Mouse (Mus musculus) intestine, embryonic 15.5 days (tissue): ENCODE results near the gene Tnip1. TPM values are rescaled to one million over a fixed set of nuclear protein-coding genes. Genes with fewer than 3 reads are reported as not detected.
A peak's percentile ranks its signal among the peaks of the same experiment; 100 is the strongest.

Source experiments
- ATAC-seq: fragments of 200-750 bp; cut with Nextera tagmentation; 2 replicates; pipeline ENCODE4 v1.8.0; 2017; ENCODE audit warnings: moderate TSS enrichment, moderate library complexity
- H3K27ac ChIP-seq: fragments of 300-500 bp; sonication (generic); 2 replicates; pipeline ENCODE4 v1.5.1; 2015; ENCODE audit warnings: mild to moderate bottlenecking, inconsistent platforms
- H3K27me3 ChIP-seq: fragments of 300-500 bp; sonication (generic); replicated peaks from 2 replicates; pipeline ENCODE4 v1.6.1; 2015; ENCODE audit warnings: inconsistent platforms
- H3K36me3 ChIP-seq: fragments of 300-500 bp; sonication (generic); 2 replicates; pipeline ENCODE4 v1.6.1; 2015; ENCODE audit warnings: inconsistent platforms
- H3K4me1 ChIP-seq: fragments of 300-500 bp; sonication (generic); replicated peaks from 2 replicates; pipeline ENCODE4 v1.6.1; 2015; ENCODE audit warnings: inconsistent platforms
- H3K4me2 ChIP-seq: fragments of 300-500 bp; sonication (generic); replicated peaks from 2 replicates; pipeline ENCODE4 v1.6.1; 2015; ENCODE audit warnings: mild to moderate bottlenecking, inconsistent platforms
- H3K4me3 ChIP-seq: fragments of 300-500 bp; sonication (generic); replicated peaks from 2 replicates; pipeline ENCODE4 v1.5.1; 2015; ENCODE audit warnings: inconsistent platforms
- H3K9ac ChIP-seq: fragments of 300-500 bp; sonication (generic); 2 replicates; pipeline ENCODE4 v1.6.1; 2015; ENCODE audit warnings: inconsistent platforms
- H3K9me3 ChIP-seq: fragments of 300-500 bp; sonication (generic); 2 replicates; pipeline ENCODE4 v1.6.1; 2016; ENCODE audit warnings: inconsistent platforms
- WGBS: fragments of 180-500 bp; shearing (Covaris S2); methylation state at CpG from one replicate; pipeline ENCODE4 v1.1.7; 2015; 5-methylcytosine and 5-hydroxymethylcytosine counted together
- polyA plus RNA-seq: library from polyadenylated mRNA; unstranded; fragments of >200 nt; fragmentation: Nextera tagmentation; extraction: Ambion mirVana; gene quantifications from 2 replicates; pipeline ENCODE4 v1.2.1, GENCODE M21; 2015

The Tnip1 gene
- polyA plus RNA-seq, 1 experiment from 2014 or later, result 22.7 TPM

DNA sequence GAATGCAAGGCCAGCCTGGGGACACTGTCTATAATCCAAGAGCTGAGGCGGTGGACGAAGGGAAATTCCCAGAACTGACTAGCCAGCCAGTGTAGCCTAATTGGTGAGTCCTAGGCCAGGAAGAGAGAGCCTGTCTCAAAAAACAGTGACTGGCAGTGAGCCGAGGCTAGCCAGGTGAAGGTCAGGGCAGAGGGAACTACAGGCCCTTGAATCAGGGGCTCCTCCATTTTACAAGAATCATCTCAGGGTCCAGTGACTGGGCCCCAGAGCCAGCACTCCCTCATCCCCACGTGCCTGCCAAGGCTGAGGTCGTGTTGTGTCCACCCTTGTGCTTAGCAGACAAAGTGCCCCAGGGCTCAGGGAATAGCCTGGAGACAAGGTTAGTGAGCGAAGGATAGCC is 12.0 kb downstream of the Tnip1 start:
- Histone ChIP-seq H3K27me3 (no peaks in the 10 kb centered on the region), H3K27ac (no peak overlapping the region), H3K4me1 (0 out of 2 replicates have a peak, but pooled peaks cover 5% of the 10 kb centered on the region), H3K4me2 (no peak overlapping the region), H3K36me3 (no peaks in the 10 kb centered on the region), H3K9me3 (no peaks in the 10 kb centered on the region), H3K9ac (no peak overlapping the region), H3K4me3 (no peak overlapping the region)
- WGBS, result 81% methylated on average over 6 of the region's 6 CpGs
- ATAC-seq, result no peak

DNA sequence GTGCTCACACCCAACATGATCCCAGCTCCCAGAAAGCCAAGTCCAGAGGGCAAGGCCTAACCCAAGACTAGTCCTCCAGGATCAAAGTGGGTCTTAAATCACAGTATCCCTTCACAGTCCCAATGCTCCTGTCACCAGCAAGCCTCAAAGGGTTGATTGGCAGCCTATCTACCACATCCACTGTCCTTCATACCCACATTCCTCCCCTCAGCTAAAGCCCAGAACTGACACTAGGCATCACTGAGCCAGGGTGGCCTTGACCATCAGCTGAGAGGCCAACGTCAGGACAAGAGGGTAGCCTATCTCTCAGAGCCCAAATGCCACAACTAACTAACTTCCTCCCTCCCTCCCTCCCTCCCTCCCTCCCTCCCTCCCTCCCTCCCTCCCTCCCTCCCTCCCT is 13.0 kb downstream of the Tnip1 start:
- Histone ChIP-seq H3K4me2 (no peak overlapping the region), H3K4me1 (peaks cover 5% of the 10 kb centered on the region; the same call in 1 of the 2 replicates), H3K27ac (no peak overlapping the region), H3K9me3 (no peaks in the 10 kb centered on the region), H3K9ac (no peak overlapping the region), H3K4me3 (no peak overlapping the region), H3K27me3 (no peaks in the 10 kb centered on the region), H3K36me3 (no peaks in the 10 kb centered on the region)
- ATAC-seq, result no peak
- 63% methylated on average over 1 of the region's 1 CpGs for WGBS

DNA sequence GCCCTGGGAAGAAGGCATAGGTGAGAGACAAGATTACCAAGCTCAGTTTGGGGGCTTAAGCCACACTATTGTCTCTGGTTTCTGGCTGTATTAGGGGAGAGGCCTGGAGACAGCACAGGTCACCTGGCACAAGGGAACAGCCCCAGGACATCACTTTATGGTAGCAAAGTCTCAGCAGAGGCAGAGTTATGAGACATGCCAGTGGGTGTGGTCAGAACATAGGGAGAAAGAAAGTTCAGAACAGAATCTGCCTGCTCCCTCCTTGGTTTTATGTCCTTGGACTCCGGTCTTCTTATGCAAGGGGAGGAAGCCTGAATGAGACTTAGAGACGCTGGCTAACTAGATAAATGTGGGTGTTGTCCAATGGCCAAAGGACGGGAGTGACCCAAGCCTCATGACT is 18.0 kb downstream of the Tnip1 start:
- Histone ChIP-seq H3K4me3 (no peak overlapping the region), H3K9ac (no peak overlapping the region), H3K9me3 (no peaks in the 10 kb centered on the region), H3K27ac (peak overlapping the region; percentile 52), H3K4me2 (no peak overlapping the region), H3K27me3 (no peaks in the 10 kb centered on the region), H3K4me1 (peaks cover 3% of the 10 kb centered on the region), H3K36me3 (no peaks in the 10 kb centered on the region)
- whole genome bisulfite sequencing, result 61% methylated on average over 3 of the region's 3 CpGs
- peak; percentile 87 for ATAC-seq

DNA sequence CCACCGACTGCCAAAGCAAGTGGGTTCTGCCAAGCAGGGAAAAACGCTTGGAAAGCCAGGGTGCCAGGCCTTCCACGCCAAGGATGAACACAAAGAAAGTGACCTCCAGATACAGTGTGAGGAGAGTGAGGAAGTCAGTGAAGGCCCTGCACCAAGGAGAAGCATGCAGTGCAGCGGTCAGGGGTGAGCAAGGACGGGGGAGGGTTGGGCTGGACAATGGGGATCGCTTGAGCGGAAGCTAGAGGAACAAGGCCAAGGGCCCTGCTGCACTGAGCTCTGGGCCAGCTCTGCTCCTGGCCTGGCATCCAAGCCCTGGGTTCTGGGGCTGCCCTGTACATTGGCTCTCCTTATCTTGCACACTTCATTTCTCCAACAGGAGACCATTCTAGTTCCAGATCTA is 22.7 kb downstream of the Tnip1 start:
- Histone ChIP-seq H3K4me1 (peaks cover 15% of the 10 kb centered on the region), H3K9ac (no peak overlapping the region), H3K27ac (no peak overlapping the region), H3K4me3 (no peak overlapping the region), H3K9me3 (no peaks in the 10 kb centered on the region), H3K27me3 (no peaks in the 10 kb centered on the region), H3K4me2 (no peak overlapping the region), H3K36me3 (0 out of 2 replicates have a peak, but pooled peaks cover 6% of the 10 kb centered on the region)
- no peak for ATAC-seq
- WGBS, result 82% methylated on average over 7 of the region's 7 CpGs

DNA sequence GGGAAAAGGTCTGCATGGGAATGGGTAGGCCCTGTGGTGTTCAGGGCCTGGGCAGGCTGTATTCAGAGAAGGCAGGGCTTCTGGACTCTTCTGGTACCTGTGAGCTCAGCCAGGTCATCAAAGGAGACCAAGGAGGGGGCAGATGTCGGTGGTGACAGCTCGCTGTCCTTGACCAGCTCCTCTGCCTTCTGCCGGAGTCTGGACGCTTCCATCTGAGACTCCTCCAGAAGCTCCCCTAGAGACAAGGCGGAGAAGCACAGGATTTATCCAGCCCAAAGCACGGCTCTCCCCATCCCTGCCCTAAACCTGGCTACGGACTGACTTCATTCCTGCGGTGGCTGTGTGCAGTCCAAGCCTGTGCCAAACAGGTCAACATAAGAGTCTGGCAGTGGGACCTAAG is 23.2 kb downstream of the Tnip1 start:
- no peak overlapping the region for H3K4me3 ChIP-seq
- H3K36me3 ChIP-seq, result 0 out of 2 replicates have a peak, but pooled peaks cover 6% of the 10 kb centered on the region
- H3K27ac ChIP-seq, result 0 out of 2 replicates have a peak overlapping the region, but pooled peaks have one; percentile 13
- no peaks in the 10 kb centered on the region for H3K9me3 ChIP-seq
- H3K4me1 ChIP-seq, result peaks cover 17% of the 10 kb centered on the region
- no peak overlapping the region for H3K4me2 ChIP-seq
- WGBS, result 85% methylated on average over 8 of the region's 8 CpGs
- no peak for ATAC-seq
- no peak overlapping the region for H3K9ac ChIP-seq
- no peaks in the 10 kb centered on the region for H3K27me3 ChIP-seq

DNA sequence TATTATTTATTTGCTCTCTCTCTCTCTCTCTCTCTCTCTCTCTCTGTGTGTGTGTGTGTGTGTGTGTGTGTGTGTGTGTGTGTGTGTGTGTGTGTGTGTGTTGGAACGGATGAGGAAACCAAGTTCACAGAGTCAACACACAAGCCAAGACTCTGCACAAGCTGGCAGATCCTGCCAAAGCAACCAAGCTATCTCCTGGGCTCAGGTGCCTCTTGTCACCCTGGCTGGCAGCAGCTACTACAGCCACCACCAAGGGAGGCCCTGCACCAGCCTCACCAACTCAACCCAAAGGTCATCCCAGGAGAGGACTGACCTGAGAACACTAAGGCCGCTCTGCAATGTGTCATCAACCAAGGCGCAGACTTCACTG is 26.0 kb downstream of the Tnip1 start:
- H3K36me3 ChIP-seq, result peaks cover 14% of the 10 kb centered on the region
- H3K27ac ChIP-seq, result peak overlapping the region; percentile 66; the same call in 1 of the 2 replicates
- no peaks in the 10 kb centered on the region for H3K9me3 ChIP-seq
- H3K4me3 ChIP-seq, result no peak overlapping the region
- H3K9ac ChIP-seq, result no peak overlapping the region
- no peak overlapping the region for H3K4me2 ChIP-seq
- H3K27me3 ChIP-seq, result no peaks in the 10 kb centered on the region
- WGBS, result 68% methylated on average over 3 of the region's 3 CpGs
- peaks cover 14% of the 10 kb centered on the region for H3K4me1 ChIP-seq
- ATAC-seq, result peak; percentile 29

DNA sequence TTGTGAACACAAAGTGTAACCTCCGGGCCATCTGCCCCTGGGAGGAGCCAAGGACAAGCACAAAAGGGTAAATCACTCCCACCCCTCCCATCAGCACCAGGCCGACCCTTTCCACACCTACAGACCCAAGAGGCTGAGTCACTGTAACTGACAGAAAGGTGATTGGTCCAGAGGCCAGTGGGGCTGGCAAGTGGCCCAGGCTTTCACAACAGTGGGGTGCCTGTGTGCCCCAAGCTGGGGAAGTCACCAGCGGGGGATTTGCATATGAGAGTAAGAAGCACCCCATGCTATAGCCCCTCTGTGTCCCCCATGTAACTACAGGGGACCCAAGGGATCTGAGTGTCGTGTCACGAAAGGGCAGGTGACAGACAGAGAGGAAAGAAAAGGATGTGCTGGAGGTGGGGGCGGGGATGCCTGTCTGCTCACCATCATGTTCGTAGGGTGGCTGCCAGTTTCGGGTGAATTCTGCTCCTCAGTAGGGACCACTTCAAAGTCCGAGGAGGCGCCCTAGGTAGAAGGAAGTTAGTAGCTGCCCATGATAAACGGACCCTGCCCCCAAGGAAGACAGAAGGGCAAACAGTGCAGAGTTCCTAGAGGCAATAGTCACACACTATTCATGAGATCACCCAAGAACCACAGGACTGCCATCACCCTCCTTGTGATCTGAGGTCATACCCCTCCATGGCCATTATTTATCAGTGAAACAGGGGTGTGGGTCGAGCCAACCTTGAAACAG is 26.5 kb downstream of the Tnip1 start:
- H3K27ac ChIP-seq, result peak overlapping the region; percentile 77
- WGBS, result 30% methylated on average over 12 of the region's 12 CpGs
- H3K4me3 ChIP-seq, result no peak overlapping the region
- no peaks in the 10 kb centered on the region for H3K27me3 ChIP-seq
- H3K36me3 ChIP-seq, result peaks cover 14% of the 10 kb centered on the region
- no peak overlapping the region; the same call in 1 of the 2 replicates for H3K4me2 ChIP-seq
- H3K9ac ChIP-seq, result no peak overlapping the region
- H3K4me1 ChIP-seq, result peaks cover 14% of the 10 kb centered on the region
- peak; percentile 87 for ATAC-seq
- no peaks in the 10 kb centered on the region for H3K9me3 ChIP-seq

DNA sequence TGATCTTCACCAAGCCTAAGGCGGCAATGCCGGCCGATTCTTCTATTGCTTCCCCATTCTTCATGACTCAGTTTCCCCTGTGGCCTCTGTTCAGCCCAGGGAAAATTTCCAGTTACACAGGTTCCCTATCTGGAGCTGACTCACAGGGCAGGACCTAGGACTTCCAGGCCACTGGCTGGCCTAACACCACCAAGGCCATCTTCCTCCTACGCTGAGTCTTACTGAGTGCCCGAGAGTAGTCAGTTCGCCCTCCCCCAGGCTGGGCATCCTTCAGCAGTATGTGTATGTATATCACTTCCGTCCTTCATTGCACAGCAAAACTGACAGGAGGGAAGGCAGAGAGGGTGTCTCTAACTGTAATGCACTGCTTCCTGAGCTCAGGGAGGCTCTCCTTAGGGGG is 28.5 kb downstream of the Tnip1 start:
- ATAC-seq, result no peak
- Histone ChIP-seq H3K27me3 (no peaks in the 10 kb centered on the region), H3K9ac (no peak overlapping the region), H3K4me3 (no peak overlapping the region), H3K4me1 (peaks cover 13% of the 10 kb centered on the region), H3K4me2 (no peak overlapping the region), H3K36me3 (peaks cover 22% of the 10 kb centered on the region), H3K9me3 (no peaks in the 10 kb centered on the region), H3K27ac (no peak overlapping the region)
- 92% methylated on average over 7 of the region's 7 CpGs for WGBS

DNA sequence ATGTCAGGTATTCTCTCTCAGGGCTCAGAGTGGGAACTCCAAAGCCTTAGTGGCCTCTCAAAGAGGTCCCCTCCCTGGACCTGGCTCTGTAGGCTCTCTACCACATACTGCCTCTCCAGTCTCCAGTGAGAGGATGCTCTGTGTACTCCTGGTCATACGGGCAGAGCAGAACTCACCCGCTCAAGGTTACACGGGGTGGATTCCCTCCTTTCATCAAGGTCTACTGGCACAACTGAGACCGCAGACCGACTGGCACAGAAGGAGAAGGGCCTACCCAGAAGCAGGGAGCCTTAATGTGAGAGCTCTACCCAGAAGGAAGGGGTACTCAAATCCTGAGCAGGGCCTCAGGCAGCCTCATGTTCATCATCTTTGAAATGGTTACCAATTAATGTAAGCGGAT is 30.2 kb downstream of the Tnip1 start:
- no peaks in the 10 kb centered on the region for H3K9me3 ChIP-seq
- no peak for ATAC-seq
- no peak overlapping the region for H3K27ac ChIP-seq
- H3K27me3 ChIP-seq, result no peaks in the 10 kb centered on the region
- 93% methylated on average over 6 of the region's 6 CpGs for WGBS
- no peak overlapping the region for H3K4me2 ChIP-seq
- H3K9ac ChIP-seq, result no peak overlapping the region
- peaks cover 11% of the 10 kb centered on the region for H3K4me1 ChIP-seq
- H3K4me3 ChIP-seq, result no peak overlapping the region
- H3K36me3 ChIP-seq, result peaks cover 31% of the 10 kb centered on the region

DNA sequence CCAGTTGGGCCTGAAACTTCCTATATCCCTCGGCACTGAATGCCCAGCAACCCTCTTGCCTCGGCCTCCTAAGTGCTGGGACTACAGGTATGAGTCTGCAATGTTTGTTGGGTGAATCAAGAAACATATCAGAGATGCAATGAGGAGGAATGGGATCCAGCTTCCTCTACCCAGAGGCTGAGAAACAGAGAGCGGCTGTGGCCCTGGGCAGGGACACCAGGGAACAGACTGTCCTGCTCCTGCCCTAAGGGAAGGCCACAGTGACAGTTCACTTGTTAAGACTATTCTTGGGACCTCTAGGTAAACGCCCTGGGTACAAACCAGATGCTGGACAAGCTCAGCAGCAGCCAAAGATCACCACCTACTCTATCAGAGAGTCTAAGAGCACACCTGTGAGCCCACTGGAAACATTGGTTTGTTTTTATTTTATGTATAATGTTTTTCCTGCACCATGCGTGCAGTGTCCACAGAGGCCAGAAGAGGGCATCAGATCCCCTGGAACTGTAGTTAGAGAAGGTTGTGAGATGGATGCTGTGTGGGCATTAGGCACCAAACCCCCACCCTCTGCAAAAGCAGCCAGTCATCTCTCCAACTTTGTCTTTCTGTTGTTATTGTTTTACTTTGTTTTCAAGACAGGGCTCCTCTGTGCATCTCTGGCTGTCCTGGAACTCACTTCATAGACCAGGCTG is 31.2 kb downstream of the Tnip1 start:
- Histone ChIP-seq H3K27me3 (no peaks in the 10 kb centered on the region), H3K9ac (no peak overlapping the region), H3K9me3 (no peaks in the 10 kb centered on the region), H3K4me2 (no peak overlapping the region), H3K36me3 (peaks cover 30% of the 10 kb centered on the region), H3K27ac (no peak overlapping the region), H3K4me3 (no peak overlapping the region), H3K4me1 (peaks cover 3% of the 10 kb centered on the region; the same call in 1 of the 2 replicates)
- ATAC-seq, result no peak
- WGBS, result 69% methylated on average over 5 of the region's 5 CpGs

DNA sequence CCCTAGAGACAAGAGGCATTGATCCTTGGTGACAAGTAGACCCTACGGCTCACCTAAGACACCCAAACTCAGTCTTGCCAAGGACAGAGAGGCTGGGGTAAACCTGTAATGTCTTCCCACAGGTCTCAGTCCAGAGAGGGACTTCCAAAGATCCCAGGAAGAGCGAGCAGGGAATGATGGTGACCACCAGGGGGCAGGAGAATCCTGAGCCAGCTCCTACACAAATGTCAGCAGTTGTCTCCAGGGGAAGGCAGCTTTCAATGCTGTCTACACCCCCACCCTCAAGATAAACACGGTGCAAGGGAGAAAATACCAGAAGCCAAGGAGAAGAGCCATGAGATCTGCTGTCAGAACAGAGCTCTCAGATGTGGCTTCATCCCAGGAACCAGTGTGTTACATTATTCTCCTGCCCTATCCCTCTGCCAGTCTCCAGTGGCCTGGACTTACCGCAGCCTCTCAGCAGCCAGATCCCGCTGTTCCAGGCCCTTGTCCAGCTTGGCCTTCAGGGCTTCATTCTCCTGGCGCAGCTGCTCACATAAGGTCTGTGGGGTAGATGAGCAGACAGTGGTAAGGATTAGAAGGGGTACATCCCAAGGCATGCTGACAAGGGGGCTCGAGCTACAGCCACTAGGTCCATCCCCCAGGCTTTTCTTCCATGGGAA is 32.3 kb downstream of the Tnip1 start:
- Histone ChIP-seq H3K27me3 (no peaks in the 10 kb centered on the region), H3K36me3 (peaks cover 37% of the 10 kb centered on the region), H3K9ac (no peak overlapping the region), H3K4me3 (no peak overlapping the region), H3K4me1 (peaks cover 3% of the 10 kb centered on the region; the same call in 1 of the 2 replicates), H3K27ac (no peak overlapping the region), H3K4me2 (no peak overlapping the region), H3K9me3 (no peaks in the 10 kb centered on the region)
- 65% methylated on average over 7 of the region's 7 CpGs for WGBS
- ATAC-seq, result 0 out of 2 replicates have a peak, but pooled peaks have one; percentile 9

DNA sequence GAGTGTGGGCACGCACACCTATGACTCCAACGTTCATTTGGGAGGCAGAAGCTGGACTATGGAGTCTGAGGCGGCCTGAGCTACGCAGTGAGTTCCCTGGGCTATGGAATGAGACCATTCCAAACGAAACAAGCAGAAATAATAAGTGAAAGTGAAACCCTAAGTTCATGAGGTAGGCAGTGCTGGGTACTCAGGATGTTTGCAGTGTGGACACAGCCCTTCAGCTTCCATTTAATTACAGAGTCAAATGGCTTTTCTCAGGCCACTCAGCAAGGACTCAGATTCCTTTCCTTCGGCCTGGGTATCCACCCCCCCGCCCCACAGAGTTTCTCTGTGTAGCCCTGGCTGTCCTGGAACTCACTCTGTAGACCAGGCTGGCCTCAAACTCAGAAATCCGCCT is 33.0 kb downstream of the Tnip1 start:
- no peak for ATAC-seq
- no peak overlapping the region for H3K27ac ChIP-seq
- H3K9me3 ChIP-seq, result no peaks in the 10 kb centered on the region
- H3K36me3 ChIP-seq, result peaks cover 37% of the 10 kb centered on the region
- no peak overlapping the region for H3K4me2 ChIP-seq
- 84% methylated on average over 8 of the region's 8 CpGs for WGBS
- H3K27me3 ChIP-seq, result no peaks in the 10 kb centered on the region
- no peak overlapping the region for H3K4me3 ChIP-seq
- H3K4me1 ChIP-seq, result peaks cover 3% of the 10 kb centered on the region; the same call in 1 of the 2 replicates
- H3K9ac ChIP-seq, result no peak overlapping the region
